Mouse (Mus musculus) cerebellum, postnatal 10 days (tissue): Measurements from ENCODE around the gene Cacng6.

ENCODE experiments used
- DNase-seq, 2 experiments: peaks; one replicate each; pipeline ENCODE4 v3.0.0; 2021; ENCODE audit warnings: mixed read lengths in 2 of 2

The Cacng6 gene

DNA sequence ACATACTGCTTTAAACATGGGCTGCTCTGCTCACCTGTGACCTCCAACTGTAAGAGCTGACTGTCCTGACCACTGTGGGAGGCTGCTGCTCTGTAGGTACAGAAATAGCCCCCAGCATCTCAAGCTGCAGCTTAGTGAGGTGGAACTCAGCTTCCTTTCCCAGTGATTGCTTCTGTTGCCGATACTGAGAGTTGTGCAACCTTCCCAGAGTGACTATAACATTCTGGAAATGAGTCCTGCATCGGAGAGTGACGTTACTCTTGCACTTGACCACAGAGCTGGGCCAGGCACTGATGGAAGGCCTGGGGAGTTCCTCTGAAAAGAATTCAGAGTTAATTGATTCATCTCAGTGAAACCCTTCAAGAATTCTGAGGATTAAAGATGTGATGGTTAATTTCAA, 48.8 kb downstream of the Cacng6 start:
- no peak for DNase-seq

DNA sequence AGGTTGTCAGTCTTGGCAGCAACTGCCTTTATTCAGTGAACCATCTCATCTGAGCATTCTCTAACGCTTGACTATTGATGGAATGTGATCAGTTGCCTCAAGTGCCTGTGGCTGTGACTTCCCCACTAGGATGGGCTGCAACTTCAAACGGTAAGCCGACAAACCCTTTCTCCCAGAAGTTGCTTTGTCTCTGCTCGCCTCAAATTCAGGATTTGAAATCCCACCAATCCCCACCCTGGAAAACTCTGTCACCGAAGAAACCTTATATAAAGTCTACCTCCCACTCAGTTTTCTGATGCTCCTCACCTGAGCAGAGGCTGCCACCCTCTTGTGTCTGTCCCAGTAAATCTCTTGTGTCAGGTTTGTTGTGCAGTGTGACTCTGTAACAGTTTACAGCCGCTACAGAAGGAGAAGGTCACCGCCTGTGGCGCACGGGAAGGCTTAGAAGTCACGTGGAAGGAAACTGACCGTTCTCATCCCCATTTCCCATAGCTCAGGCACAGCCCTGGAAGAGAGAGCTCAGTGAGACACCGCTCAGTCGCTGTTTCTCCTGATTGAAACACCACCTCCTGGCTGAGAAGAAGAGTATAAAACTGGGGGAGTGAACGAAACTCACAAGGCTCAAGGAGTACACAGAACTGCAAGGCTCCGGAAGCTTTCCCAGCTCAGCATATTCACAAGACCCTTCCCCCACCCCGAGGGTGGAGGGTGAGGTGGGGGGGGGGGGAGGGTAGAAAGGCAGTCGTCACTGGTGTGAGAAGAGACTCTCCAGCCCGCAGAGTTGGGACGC, 50.5 kb downstream of the Cacng6 start:
- peak in 1 of 2 experiments; percentile 3 for DNase-seq

DNA sequence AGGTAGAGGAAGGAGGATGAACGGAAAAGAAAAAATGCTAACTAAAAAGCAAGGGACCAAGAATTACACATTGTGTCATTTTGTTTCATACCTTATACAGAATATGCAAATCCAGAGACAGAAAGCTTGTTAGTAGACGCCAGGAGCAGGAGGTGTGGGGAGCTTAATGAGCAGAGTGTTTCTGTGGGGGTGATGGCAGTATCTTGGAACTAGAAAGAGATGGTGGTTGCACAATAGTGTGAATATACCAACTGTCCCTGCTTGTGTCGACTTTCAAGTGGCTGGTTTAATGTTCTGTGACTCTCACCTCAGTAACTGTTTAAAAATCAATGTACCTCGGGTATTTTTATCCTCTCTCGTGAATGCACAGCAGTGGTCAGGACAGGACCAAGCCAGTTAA, 52.7 kb downstream of the Cacng6 start:
- no peak for DNase-seq

DNA sequence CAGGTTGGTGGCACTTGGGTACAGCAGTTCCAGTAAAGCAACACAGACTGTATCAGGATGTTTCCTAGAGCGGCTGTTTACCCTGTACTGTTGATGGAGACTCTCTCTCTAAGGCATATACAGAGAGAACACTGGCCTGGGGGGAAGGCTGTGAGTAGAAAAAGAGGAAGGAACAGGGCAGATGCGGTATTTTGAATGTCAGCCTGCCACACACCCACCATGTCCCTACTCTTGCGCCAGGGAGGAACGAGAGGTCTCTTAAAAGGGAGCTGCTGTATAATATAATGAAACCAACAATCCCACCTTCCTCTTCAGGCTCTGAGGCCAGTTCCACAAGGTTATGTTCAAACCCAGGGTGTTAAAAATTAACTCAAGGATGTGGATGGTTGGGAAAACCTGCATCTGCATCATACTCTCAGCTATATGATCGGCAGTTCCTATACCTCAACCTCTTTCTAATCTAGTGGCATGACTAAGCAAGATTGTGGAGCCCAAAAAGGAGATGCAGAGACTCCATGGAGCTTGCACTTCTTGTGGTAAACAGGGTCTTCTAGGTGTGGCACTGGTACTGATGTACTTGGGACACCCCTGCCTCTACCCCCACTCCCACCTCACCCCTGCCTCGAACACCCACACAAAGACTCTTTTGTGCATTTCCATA, 58.1 kb downstream of the Cacng6 start:
- no peak for DNase-seq
